Mouse (Mus musculus) mouse embryonic stem cell (cell line): Measurements from ENCODE around the gene Ube2q2.
"Not testable (repeated sequence)": the region's sequence is repeated elsewhere in the genome, so short reads cannot be mapped to it uniquely, and the experiment has no call there.

Experiments used
- in situ Hi-C, 2 experiments: fragments of 300-500 bp; cut with MboI; formaldehyde crosslinking; loops; 1 replicate in 1 of 2; 3 replicates in 1 of 2; pipeline ENCODE4 v1.14.3; 2019 to 2020; ENCODE audit warnings: low sequenced_read_pairs in 2 of 2, low pct_unique_long_range_greater_than_20kb in 1 of 2, mixed read lengths in 1 of 2; ENCODE audit not compliant: unreplicated experiment in 1 of 2

Gene Ube2q2

DNA sequence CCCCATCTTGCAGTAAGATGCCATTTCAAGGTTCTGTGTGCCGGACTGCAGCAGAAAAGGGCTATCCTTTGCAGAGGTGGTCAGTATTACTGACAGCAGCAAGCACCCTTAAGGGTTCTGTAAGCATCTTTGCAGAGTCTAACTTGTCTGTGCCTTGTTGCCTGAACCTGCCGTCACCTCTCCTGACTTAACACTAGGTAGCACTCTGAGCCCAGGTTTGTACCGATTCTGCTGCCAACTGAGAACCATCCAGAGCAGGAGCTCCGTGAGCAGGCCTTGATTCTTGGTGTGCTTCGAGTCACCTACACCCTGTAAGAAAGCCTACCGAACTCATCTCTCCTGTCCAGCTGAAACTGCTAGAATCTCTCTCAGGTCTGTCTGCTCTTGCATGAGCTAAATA lies 82.9 kb downstream of the Ube2q2 start:
- in situ Hi-C loops = no loop called here

DNA sequence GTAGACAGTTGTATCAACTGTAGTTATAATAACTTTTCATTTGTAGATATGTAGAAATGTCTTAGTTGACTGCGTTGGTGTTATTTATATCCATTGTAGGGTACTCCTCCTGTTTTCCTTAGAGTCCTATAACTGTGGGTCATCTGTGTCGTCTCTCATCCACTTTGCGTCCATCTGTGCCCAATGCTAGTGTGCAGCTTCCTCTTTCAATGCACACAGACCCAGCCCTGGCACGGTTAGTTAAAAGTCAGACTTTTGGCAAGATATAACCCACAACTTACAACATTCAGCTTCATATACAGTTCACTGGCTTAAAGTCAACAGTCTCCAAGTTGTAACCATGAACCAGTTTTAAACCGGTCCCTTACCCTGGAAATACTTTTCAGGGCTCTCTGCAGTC lies 83.5 kb downstream of the Ube2q2 start:
- in situ Hi-C loops = no loop called here

DNA sequence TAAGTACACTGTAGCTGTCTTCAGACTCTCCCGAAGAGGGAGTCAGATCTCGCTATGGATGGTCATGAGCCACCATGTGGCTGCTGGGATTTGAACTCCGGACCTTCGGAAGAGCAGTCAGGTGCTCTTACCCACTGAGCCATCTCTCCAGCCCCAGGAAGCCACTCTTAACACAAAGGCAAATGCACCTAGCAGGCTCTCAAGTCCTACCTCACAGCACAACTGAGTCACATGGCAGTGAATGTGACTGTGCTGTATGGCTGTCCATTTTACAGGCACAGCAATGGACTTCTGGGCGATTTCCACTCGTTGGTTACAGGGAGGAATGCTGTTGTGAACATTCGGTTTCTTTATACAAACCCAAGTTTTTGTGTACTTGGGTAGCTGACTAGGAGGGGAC lies 83.9 kb downstream of the Ube2q2 start:
- in situ Hi-C loops = no loop called here

DNA sequence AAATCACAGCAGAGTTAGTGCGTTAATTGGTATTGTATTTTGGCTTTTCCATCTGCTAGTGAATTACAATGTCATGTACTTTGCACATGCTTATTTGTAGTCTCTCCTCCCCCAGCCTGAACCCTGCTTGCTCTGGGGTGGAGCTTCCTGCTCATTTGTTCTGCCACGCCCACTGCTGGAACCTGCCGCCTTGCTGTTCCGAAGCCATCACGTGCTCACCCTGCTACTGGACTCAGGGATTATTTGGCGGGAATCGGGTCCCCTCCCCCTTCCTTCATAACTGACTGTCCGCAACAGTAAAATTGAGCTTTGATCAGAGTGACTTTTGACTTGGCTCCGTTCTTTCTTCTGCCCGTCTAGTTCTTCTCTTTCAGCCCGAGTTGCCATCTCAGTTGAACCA lies 84.4 kb downstream of the Ube2q2 start:
- in situ Hi-C loops = not testable (repeated sequence)

DNA sequence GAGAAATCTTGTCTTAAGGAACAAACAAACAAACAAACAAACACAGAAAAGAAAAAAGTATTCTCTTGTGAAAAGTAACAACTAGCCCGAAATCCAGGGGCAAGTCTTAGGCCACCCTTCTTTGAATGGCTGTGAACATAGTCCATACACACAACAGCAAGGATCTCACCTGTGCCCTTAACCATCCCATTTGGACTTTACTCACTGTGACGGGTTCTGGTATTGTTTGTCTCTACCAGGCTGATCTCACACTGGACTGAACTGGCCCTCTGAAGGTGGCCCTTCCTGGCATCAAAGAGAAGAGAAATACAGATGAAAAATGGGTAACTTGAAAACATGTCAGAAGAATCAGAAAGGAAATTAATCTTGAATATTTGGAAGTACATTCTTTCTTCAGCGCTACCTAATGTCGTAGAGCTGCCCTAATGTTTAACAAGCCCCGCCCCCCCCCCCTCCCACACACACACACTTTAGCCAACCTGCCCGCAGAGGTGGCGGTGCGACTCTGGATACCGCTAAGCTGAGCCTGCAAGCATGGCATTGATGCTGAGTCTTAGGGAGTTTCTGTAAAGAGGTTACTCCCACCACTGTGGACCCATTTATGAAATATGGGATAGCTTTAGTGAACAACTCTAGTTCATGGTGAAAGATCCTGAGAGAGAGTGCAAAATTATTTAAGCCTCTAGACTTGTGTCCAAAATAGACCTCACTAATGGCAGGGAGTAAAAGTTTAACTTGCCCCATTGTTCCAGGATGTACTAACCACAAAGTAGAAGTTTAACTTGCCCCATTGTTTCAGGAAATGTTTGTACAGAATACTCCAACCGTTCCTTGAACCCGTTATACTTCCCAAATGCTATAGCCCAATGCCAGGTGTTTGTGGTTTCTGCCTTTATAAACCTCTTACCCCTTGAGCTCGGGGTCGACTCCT lies 87.8 kb downstream of the Ube2q2 start:
- in situ Hi-C loops = no loop called here

DNA sequence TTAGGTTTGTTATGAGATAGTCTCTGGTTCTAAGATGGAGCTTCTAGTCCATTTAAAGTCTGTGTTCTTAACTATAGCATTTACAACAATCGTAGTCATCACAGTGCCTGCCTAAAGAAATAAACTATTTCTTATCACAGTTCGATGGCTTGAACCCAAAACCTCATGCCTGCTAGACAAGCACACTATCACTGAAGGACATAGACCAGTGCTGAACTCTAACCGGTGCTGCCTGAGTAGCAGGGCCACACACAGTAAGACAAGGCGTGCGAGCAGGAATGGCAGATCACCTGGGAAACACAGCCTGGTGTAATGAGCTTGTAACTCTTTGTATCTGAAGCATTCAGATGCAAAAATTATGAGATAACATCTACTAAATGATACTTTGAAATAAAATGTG lies 92.2 kb downstream of the Ube2q2 start:
- in situ Hi-C loops = no loop called here

DNA sequence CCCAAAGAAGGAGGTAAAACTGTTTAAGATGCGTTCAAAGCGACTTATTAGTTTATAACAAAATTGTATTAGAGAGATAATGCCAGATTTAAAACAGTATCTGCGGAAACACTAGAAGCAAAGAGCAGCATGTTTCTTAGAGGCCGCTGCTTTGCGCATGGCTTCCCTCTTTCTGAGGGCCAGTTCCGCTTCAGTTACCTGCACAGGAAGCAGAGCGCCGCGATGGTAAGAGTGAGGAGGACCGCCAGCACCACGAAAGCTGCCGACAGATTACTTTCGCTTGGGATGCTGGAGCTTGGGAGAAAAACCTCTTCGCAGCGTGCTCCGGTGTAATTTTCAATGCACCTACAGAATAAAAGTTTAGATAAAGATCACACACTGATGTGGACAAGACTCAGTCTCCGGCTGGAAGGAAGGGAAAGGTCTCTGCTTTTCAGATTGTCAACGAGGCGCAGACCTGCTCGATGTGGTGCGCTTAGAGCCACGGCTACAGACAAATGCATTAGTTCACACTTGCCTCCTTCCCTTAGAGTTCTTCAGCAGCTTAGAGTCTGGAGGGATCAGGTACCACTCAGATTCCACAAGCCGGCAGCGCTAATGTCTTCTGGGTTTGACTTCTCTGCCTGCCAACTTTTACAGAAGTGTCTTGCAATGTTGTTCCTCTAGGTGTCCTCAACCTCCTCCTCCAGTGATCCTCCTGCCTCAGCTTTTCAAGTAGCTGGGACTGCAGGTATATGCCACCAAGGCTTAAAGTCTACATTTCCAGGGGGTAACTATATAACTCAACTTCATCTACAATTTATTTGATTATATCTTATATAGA lies 93.4 kb downstream of the Ube2q2 start:
- in situ Hi-C loops = no loop called here

DNA sequence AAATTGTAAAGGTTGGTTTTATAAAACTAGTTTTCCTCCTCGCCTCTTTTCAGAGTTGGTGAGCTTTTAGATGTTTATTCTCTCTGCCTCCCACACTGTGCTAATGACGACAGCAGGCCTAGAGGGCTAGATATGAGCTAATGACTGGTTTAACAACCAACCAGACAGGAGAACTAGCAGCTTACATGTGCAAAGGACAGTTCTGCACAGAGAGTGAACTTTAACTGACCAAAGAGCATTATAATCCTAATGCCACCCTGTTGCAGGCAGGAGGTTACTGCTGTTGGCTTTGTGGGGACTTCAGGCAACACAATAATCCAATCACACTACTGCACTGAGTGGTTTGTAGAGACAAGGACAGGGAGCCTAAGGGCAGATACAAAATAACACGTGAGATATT lies 94.6 kb downstream of the Ube2q2 start:
- in situ Hi-C loops = no loop called here

DNA sequence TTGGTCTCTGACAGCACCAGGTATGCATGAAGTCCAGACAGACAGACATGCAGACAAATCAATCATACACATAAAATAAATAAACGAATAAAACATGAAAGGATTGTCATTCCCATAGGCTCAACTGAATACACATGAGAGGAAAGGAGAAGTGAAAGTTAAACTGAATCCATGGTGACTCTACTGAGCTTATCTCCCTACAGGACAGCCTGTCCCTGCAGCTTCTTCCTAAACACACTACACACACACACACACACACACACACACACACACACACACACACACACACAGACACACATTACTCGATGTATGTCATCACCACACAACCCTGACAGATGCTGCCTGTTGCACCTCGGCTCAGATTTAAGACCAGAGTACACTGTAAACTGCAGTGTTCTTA lies 95.4 kb downstream of the Ube2q2 start:
- in situ Hi-C loops = no loop called here

DNA sequence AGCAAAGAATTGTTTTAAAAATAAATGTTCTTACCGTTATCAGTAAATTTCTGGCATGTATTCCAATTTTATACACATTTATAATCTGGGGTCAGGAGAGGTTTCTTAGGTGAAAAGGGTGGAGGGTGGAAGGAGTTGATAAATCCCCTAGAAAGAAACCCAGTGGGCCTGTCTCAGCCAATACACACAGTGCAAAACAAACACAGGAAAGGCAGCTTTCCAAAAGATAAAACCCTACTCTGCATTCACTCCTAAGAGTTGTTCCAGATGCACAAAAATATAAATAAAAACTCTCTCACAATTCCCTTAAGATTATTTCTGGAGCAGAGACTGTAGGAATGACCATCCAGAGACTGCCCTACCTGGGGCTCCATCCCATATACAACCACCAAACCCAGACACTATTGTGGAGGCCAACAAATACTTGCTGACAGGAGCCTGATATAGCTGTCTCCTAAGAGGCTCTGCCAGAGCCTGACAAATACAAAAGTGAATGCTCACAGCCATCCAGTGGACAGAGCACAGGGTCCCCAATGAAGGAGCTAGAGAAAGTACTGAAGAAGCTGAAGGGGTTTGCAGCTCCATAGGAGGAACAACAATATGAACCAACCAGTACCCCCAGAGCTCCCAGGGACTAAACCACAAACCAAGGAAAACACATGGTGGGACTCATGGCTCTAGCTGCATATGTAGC lies 96.5 kb downstream of the Ube2q2 start:
- in situ Hi-C loops = not testable (repeated sequence)

DNA sequence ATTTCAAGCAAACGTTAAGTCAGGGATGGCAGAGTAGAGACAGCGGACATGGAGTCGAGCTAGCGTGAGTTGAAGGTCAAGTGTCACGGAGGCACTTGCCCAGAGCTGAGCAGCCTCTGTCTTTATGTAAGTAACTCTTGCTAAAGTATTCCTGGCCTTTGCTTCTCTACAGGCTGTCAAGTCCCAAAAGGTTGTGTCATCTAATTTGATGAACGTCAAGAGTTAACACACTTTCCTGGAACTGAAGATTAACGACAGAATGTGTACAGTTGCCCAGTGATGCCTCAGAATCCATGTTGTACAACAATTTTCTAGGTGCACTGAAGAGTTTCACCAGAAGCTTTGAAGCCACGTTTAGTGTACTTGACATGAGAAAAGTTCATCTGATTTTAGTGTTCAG lies 97.8 kb downstream of the Ube2q2 start:
- in situ Hi-C loops = no loop called here

DNA sequence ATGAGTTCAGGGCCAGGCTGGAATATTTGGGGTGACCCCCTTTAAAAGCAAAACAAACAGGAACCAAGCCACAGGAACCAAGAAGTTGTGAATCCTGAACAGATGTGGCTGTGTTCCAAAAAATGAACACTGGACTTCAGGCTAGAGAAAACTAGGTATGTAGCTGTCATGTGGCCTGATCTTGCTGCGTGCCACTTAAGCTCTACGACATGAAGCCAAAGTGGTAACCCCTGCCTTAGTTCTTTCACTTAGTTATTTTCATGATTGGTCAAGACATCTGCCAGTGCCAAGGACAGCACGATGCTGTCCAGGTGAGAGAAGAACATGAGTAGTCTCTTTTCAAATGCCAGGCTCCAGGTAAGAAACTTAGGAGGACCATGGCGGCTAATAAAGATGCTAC lies 98.3 kb downstream of the Ube2q2 start:
- in situ Hi-C loops = no loop called here

DNA sequence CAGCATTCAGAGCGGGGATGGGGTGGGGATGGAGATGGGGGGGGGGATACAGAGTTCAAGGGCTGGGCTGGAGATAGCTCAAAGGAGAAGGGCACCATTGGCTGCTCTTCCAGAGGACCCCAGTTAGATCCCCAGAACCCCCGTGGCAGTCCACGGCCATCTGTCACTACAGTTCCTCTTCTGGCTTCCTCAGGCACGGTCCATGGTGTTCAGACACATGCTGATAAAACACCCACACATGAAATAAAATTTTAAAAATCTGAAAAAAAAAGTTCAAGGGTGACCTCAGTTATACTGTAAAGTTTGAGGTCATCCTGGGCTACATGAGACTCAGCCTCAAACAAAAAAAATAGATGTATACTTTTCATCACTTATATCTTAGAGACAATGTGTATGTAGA lies 99.8 kb downstream of the Ube2q2 start:
- in situ Hi-C loops = no loop called here

DNA sequence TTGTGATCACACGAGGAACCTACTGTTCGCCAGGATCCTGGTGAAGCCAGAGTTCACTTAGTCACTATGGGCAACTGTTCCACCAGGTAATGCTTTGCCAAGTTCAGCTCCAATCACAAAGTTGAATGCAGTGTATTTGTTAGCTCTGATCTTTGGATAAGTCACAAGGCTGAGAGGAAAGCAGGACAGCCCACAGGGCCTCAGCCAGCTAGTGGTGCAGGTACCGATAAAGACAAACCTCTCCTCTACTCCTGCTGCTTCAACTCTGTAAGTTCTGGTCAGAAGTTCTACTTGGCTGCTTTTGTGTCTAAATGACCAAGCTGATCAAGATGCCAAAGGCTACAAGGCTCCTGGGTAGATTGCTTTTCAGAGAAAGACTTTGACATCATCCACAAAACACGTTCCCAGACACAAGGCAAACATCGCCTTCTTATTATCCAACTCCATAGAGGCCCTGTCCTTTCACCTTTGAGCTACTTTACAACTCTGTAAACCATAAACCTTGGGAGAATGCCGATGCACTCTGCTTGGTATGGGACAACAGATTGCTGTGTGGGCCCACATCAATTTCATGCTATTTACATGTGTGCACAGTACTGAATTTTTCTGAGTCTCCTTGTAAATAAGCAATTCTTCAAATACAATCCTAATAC lies 102.1 kb downstream of the Ube2q2 start:
- in situ Hi-C loops = no loop called here

DNA sequence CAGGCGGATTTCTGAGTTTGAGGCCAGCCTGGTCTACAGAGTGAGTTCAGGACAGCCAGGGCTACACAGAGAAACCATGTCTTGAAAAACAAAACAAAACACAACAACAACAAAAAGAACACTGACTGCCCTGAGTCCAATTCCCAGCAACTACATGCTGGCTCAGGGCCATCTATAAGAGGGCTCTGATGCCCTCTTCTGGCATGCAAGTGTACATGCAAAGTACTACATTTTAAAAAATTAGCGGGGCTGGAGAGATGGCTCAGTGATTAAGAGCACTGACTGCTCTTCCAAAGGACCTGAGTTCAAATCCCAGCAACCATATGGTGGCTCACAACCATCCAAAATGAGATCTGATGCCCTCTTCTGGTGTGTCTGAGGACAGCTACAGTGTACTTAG lies 103.4 kb downstream of the Ube2q2 start:
- in situ Hi-C loops = not testable (repeated sequence)

DNA sequence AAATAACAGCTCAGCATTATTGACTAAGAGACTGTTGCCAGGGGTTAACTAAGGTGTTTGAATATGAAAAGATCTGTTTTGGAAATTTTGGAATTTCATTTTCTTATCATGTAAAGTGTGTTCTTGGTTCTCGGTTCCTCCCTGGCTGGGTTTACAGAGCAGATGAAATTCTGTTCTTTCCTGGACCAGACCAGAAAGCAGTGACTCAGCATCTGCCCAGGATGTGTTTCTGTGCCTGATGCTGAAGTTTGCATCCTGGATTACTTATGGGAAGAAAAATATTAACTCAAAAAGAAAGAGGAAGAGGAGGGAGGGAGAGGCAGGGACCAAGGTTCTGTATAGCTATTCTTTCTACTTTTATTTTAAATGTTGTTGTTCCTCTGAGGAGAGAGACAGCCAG lies 105.2 kb downstream of the Ube2q2 start:
- in situ Hi-C loops = no loop called here

DNA sequence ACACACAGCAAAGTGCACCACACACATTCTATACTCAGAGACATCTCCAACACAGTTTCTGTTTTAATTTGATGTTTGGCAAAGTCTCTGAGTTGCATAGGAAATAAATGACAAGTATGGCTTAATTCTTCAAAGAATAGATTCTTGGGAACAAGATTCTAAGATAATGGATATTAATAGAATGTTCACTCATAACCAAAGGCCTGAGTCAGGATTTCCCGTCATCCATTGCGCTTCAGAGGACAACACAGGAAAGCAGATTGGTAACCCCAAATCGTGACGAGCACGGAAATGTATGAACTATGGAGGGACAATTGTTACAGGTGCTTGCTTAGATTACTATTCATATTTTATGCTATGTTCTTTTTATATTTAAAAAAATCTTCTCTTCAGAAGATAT lies 106.4 kb downstream of the Ube2q2 start:
- in situ Hi-C loops = no loop called here

DNA sequence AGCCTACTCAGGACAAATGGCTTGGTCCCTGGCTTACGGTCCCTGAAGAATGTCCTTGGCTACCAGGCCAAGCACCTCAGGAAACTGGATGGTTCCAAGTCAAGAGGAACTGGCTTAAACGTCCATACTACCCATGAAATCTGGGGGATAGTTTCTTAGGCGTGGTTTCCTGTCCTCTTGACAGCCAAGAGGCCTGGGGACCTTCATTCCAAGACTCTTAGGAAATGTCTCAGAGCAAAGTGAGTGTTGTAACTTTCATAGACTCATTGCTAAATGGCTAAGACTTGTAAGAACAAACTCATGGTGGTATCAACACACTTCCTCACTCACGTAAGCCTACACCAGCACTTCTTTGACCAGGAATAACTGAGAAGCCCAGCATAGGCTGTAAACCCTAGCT lies 107.0 kb downstream of the Ube2q2 start:
- in situ Hi-C loops = no loop called here

DNA sequence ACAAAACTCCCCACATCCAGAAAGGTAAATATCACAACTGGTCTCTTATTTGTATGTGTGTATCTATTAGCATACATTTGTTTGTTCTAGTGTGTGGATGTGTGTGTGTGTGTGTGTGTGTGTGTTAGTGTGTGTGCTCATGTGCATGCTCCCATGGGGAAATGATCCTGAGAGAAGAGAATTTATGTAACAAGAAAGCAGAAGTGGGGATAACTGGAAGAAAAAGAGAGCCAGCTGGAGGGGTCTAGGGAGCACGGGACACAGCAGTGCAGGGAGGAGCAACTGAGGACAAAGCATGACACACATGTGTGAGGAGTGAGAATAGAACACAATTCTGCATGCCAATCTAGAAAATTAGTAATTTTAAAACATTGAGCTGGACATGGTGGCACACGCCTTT lies 108.5 kb downstream of the Ube2q2 start:
- in situ Hi-C loops = no loop called here
